Mouse (Mus musculus): ENCODE results near the gene Btf3. TPM values are rescaled to one million over a fixed set of nuclear protein-coding genes. Genes with fewer than 3 reads are reported as not detected.

Gene Btf3
- polyA plus RNA-seq, 1 experiment from 2014 or later = 823 TPM

DNA sequence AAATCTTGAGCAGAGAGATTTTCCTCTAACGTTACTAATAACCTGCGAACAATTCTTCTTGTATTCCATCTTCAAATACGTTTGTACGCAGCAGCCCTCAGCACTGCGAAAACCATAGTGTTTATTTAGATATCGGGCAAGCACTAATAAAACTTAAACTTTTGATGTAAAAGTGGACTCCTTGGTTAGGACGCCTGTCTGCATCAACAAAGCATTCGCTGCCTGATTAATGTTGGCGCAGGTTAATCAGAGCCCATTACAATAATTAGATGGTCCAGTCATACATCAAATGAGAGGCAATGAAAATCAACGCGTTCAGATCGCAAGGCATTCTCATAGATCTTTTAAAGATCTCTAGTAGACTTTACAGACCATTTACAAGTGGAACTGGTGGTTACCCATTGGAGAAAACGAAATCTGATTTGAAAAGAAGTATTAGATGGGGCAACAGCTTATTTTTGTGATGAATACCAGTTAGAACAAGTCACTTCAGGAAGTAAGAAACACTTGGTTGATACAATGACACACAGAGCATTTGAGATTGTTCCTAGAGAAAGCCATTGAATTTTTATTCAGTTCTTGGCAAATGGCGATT lies 35.7 kb upstream of the Btf3 start:
- WGBS = 11% methylated on average over 14 of the region's 14 CpGs
- Histone ChIP-seq H3K36me3 (ENCODE audit: control insufficient read depth, insufficient read depth, low read length) (no peaks in the 10 kb centered on the region), H3K4me3 (ENCODE audit: low read depth, low read length) (no peak overlapping the region), H3K9me3 (ENCODE audit: control insufficient read depth, low read length) (no peaks in the 10 kb centered on the region), H3K4me2 (no peak overlapping the region), H3K27ac (ENCODE audit: low read depth, low read length) (no peak overlapping the region), H3K4me1 (ENCODE audit: control insufficient read depth, insufficient read depth, low read length) (peaks cover 16% of the 10 kb centered on the region), H3K27me3 (ENCODE audit: control insufficient read depth, insufficient read depth, low read length) (peaks cover 66% of the 10 kb centered on the region), H3K9ac (ENCODE audit: low read length) (no peak overlapping the region)
- DNase-seq (ENCODE audit: low spot score, missing footprints) = peak; percentile 93
- ATAC-seq (ENCODE audit: low FRiP score) = no peak

DNA sequence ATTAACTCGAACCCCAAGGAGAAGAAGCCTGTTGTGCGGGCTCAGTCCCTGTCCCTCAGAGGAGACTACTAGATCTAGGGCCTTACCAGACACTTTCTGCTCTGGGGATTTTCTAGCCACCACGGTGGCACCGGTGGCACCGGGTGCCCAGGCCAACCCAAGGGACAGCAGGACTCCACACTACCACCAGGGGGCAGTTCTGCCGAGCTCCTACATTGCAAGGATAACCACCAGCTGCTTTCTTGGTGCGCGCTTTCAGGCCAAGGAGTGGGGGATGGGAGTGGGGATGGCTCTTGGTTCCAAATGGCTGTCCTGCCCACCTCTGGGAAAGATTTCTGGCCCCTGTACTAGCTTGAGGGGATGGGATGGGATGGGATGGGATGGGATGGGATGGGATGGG lies 34.7 kb upstream of the Btf3 start:
- Histone ChIP-seq H3K27ac (ENCODE audit: low read depth, low read length) (no peak overlapping the region), H3K9ac (ENCODE audit: low read length) (no peak overlapping the region), H3K4me3 (ENCODE audit: low read depth, low read length) (no peak overlapping the region), H3K4me1 (ENCODE audit: control insufficient read depth, insufficient read depth, low read length) (peaks cover 16% of the 10 kb centered on the region), H3K36me3 (ENCODE audit: control insufficient read depth, insufficient read depth, low read length) (no peaks in the 10 kb centered on the region), H3K4me2 (no peak overlapping the region), H3K27me3 (ENCODE audit: control insufficient read depth, insufficient read depth, low read length) (peaks cover 60% of the 10 kb centered on the region), H3K9me3 (ENCODE audit: control insufficient read depth, low read length) (no peaks in the 10 kb centered on the region)
- 7% methylated on average over 8 of the region's 8 CpGs for WGBS
- DNase-seq (ENCODE audit: low spot score, missing footprints) (peak; percentile 89), ATAC-seq (ENCODE audit: low FRiP score) (no peak)

DNA sequence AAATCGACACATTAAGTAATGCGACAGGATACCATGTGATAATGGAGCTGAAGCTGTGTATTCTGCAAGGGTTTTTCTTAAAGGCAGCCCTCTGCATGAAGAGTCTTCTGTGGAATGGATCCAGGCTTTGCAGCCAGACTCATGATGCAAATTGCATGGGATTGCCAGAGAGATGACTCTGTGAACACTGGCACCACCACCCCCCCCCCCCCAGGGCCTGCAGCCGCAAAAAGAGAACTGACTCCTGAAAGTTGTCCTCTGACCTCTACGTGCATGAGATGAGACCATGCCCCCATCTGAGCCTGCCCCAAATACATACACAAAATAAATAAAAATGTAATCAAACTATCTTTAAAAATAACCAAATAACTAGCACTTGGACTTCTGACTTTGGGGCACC lies 32.7 kb upstream of the Btf3 start:
- Histone ChIP-seq H3K9me3 (ENCODE audit: control insufficient read depth, low read length) (no peaks in the 10 kb centered on the region), H3K4me2 (no peak overlapping the region), H3K9ac (ENCODE audit: low read length) (no peak overlapping the region), H3K4me3 (ENCODE audit: low read depth, low read length) (no peak overlapping the region), H3K27ac (ENCODE audit: low read depth, low read length) (no peak overlapping the region), H3K4me1 (ENCODE audit: control insufficient read depth, insufficient read depth, low read length) (peaks cover 7% of the 10 kb centered on the region), H3K27me3 (ENCODE audit: control insufficient read depth, insufficient read depth, low read length) (peaks cover 43% of the 10 kb centered on the region), H3K36me3 (ENCODE audit: control insufficient read depth, insufficient read depth, low read length) (no peaks in the 10 kb centered on the region)
- 80% methylated on average over 4 of the region's 4 CpGs for WGBS
- peak; percentile 78 for DNase-seq (ENCODE audit: low spot score, missing footprints)
- ATAC-seq (ENCODE audit: low FRiP score) = no peak

DNA sequence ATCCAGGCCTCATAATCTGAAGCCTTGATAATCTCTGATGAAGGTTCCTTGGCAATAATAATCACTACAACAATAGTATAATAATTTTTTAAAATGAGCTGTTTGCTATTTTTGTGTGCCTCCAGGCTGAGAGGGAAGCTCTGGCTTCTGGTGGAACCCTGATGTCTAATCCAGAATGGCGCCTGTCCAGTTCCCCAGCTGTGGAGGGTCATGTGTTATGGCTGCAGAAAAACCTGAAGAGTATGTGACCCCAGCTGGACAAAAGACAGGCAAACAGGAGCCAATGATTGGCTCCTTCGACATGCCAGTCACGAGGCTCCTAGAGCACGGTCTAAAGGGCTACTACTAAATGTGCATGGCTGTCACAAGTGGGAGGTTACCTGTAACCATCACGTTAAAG lies 23.7 kb upstream of the Btf3 start:
- Histone ChIP-seq H3K36me3 (ENCODE audit: control insufficient read depth, insufficient read depth, low read length) (no peaks in the 10 kb centered on the region), H3K4me1 (ENCODE audit: control insufficient read depth, insufficient read depth, low read length) (no peaks in the 10 kb centered on the region), H3K4me3 (ENCODE audit: low read depth, low read length) (no peak overlapping the region), H3K9ac (ENCODE audit: low read length) (no peak overlapping the region), H3K27me3 (ENCODE audit: control insufficient read depth, insufficient read depth, low read length) (no peaks in the 10 kb centered on the region), H3K9me3 (ENCODE audit: control insufficient read depth, low read length) (no peaks in the 10 kb centered on the region), H3K27ac (ENCODE audit: low read depth, low read length) (no peak overlapping the region), H3K4me2 (no peak overlapping the region)
- DNase-seq (ENCODE audit: low spot score, missing footprints) = no peak
- ATAC-seq (ENCODE audit: low FRiP score) = no peak
- WGBS = 79% methylated on average over 5 of the region's 5 CpGs

DNA sequence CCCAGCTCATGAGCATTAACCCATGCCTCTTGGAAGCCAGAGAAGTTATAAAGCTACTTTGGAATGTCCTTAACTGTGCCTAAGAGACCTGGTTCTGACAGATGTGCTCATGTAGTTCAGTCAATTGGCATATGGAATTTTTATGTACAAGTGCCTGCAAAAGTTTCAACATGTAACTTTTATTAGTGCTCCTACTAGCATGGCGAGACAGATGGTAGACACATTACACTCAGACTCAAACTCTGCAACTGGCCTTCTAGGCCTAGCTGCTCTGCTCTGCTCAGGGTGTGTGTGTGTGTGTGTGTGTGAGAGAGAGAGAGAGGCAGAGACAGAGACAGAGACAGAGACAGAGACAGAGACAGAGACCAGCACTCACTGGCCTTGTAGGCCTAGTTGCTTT lies 19.4 kb upstream of the Btf3 start:
- no peak for DNase-seq (ENCODE audit: low spot score, missing footprints)
- Histone ChIP-seq H3K4me2 (no peak overlapping the region), H3K9me3 (ENCODE audit: control insufficient read depth, low read length) (no peaks in the 10 kb centered on the region), H3K27ac (ENCODE audit: low read depth, low read length) (no peak overlapping the region), H3K4me3 (ENCODE audit: low read depth, low read length) (no peak overlapping the region), H3K4me1 (ENCODE audit: control insufficient read depth, insufficient read depth, low read length) (no peaks in the 10 kb centered on the region), H3K36me3 (ENCODE audit: control insufficient read depth, insufficient read depth, low read length) (no peaks in the 10 kb centered on the region), H3K27me3 (ENCODE audit: control insufficient read depth, insufficient read depth, low read length) (no peaks in the 10 kb centered on the region), H3K9ac (ENCODE audit: low read length) (no peak overlapping the region)
- WGBS = 94% methylated on average over 1 of the region's 1 CpGs
- ATAC-seq (ENCODE audit: low FRiP score) = no peak

DNA sequence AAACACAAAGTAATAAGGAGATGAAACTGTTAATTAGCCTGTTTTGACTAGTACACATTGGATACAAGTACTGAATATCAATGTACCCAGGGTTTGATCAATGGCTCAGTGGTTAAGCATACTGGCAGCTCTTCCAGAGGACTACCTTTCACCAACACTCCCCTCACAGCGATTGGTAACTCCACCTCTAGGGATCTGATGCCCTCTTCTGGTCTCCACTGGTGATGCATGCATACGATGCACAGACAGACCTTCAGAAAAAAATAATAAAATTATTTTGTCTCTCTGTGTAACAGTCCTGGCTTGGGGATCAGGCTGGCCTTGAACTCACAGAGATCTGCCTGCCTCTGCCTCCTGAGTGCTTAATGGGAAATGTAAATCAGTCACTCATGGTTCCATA lies 15.3 kb upstream of the Btf3 start:
- Histone ChIP-seq H3K36me3 (ENCODE audit: control insufficient read depth, insufficient read depth, low read length) (no peaks in the 10 kb centered on the region), H3K9ac (ENCODE audit: low read length) (no peak overlapping the region), H3K4me2 (no peak overlapping the region), H3K27ac (ENCODE audit: low read depth, low read length) (no peak overlapping the region), H3K9me3 (ENCODE audit: control insufficient read depth, low read length) (no peaks in the 10 kb centered on the region), H3K4me3 (ENCODE audit: low read depth, low read length) (no peak overlapping the region), H3K4me1 (ENCODE audit: control insufficient read depth, insufficient read depth, low read length) (no peaks in the 10 kb centered on the region), H3K27me3 (ENCODE audit: control insufficient read depth, insufficient read depth, low read length) (no peaks in the 10 kb centered on the region)
- ATAC-seq (ENCODE audit: low FRiP score) (no peak), DNase-seq (ENCODE audit: low spot score, missing footprints) (no peak)
- 49% methylated on average over 2 of the region's 2 CpGs for WGBS

DNA sequence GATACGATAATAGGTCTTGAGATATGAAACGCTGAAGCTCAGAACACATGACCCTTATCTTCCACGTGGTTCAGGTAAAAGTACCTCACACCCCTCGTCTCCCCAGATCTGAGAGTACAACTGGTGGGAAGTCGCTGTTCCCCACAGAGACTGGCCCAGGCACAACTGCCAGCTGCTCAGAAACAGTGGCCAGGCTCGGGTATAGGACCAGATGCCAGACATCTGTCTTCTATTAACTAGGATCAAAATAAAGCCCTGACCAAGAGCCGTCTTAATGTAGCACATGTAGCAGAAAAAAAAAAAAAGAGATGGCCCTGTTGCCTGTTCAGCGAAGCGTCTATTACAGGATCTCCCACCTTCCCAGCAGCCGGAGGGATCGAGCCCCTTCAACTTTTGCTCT lies 8.2 kb upstream of the Btf3 start:
- DNase-seq (ENCODE audit: low spot score, missing footprints) (peak; percentile 72), ATAC-seq (ENCODE audit: low FRiP score) (no peak)
- 88% methylated on average over 11 of the region's 11 CpGs for WGBS

GRCm38 (mm10) chr13:98317911-98318310 lies 1.1 kb upstream of the Btf3 start:
- Histone ChIP-seq H3K4me3 (ENCODE audit: low read depth, low read length) (no peak overlapping the region), H3K27ac (ENCODE audit: low read depth, low read length) (no peak overlapping the region), H3K4me1 (ENCODE audit: control insufficient read depth, insufficient read depth, low read length) (peaks cover 13% of the 10 kb centered on the region), H3K36me3 (ENCODE audit: control insufficient read depth, insufficient read depth, low read length) (peaks cover 6% of the 10 kb centered on the region; the same call in 1 of the 2 replicates), H3K9me3 (ENCODE audit: control insufficient read depth, low read length) (no peaks in the 10 kb centered on the region), H3K9ac (ENCODE audit: low read length) (no peak overlapping the region), H3K4me2 (peak overlapping the region; percentile 55; the same call in 1 of the 2 replicates), H3K27me3 (ENCODE audit: control insufficient read depth, insufficient read depth, low read length) (no peaks in the 10 kb centered on the region)
- WGBS = 91% methylated on average over 6 of the region's 6 CpGs
- DNase-seq (ENCODE audit: low spot score, missing footprints) = peak; percentile 82
- no peak for ATAC-seq (ENCODE audit: low FRiP score)

More for the DNA sequence above, 8.2 kb upstream of the Btf3 start:
- no peak overlapping the region for H3K27ac ChIP-seq (ENCODE audit: low read depth, low read length)
- no peaks in the 10 kb centered on the region for H3K9me3 ChIP-seq (ENCODE audit: control insufficient read depth, low read length)
- H3K4me2 ChIP-seq = no peak overlapping the region
- no peaks in the 10 kb centered on the region for H3K36me3 ChIP-seq (ENCODE audit: control insufficient read depth, insufficient read depth, low read length)
- no peaks in the 10 kb centered on the region for H3K27me3 ChIP-seq (ENCODE audit: control insufficient read depth, insufficient read depth, low read length)
- no peak overlapping the region for H3K4me3 ChIP-seq (ENCODE audit: low read depth, low read length)
- H3K9ac ChIP-seq (ENCODE audit: low read length) = no peak overlapping the region
- H3K4me1 ChIP-seq (ENCODE audit: control insufficient read depth, insufficient read depth, low read length) = no peaks in the 10 kb centered on the region

- Histone ChIP-seq H3K9me3 (ENCODE audit: control insufficient read depth, low read length) (no peaks in the 10 kb centered on the region), H3K36me3 (ENCODE audit: control insufficient read depth, insufficient read depth, low read length) (peaks cover 9% of the 10 kb centered on the region; the same call in 1 of the 2 replicates), H3K4me1 (ENCODE audit: control insufficient read depth, insufficient read depth, low read length) (peaks cover 13% of the 10 kb centered on the region), H3K27me3 (ENCODE audit: control insufficient read depth, insufficient read depth, low read length) (no peaks in the 10 kb centered on the region), H3K9ac (ENCODE audit: low read length) (peak overlapping the region; percentile 97), H3K4me3 (ENCODE audit: low read depth, low read length) (peak overlapping the region; percentile 98), H3K27ac (ENCODE audit: low read depth, low read length) (peak overlapping the region; percentile 76), H3K4me2 (peak overlapping the region; percentile 55)
- DNase-seq (ENCODE audit: low spot score, missing footprints) (no peak), ATAC-seq (ENCODE audit: low FRiP score) (peak; percentile 27; the same call in 1 of the 2 replicates)
- 3% methylated on average over 16 of the region's 16 CpGs for WGBS
Measured at GRCm38 (mm10) chr13:98317246-98317677, 456 bp upstream of the Btf3 start.
